Mouse (Mus musculus): ENCODE measurements around the gene Epb41l2. TPM values are rescaled to one million over a fixed set of nuclear protein-coding genes. Genes with fewer than 3 reads are reported as not detected.

Gene Epb41l2
- polyA plus RNA-seq, 1 experiment from 2014 or later: 40.5 TPM

- Histone ChIP-seq H3K36me3 (no peaks in the 10 kb centered on the region), H3K27me3 (no peaks in the 10 kb centered on the region), H3K9me3 (no peaks in the 10 kb centered on the region), H3K4me2 (replicated peaks) (no peak overlapping the region), H3K27ac (replicated peaks) (no peak overlapping the region), H3K4me1 (no peaks in the 10 kb centered on the region; the same call in 1 of the 2 replicates), H3K4me3 (no peak overlapping the region), H3K9ac (replicated peaks) (no peak overlapping the region)
- no peak for ATAC-seq (ENCODE audit: low FRiP score, low read depth)
- WGBS: 84% methylated on average over 6 of the region's 6 CpGs
Observed at GRCm38 (mm10) chr10:25404702-25405098, 45.1 kb downstream of the Epb41l2 start.

GRCm38 (mm10) chr10:25405551-25405950 is 46.0 kb downstream of the Epb41l2 start:
- no peak overlapping the region for H3K4me3 ChIP-seq

GRCm38 (mm10) chr10:25406695-25407094 is 47.1 kb downstream of the Epb41l2 start:
- 79% methylated on average over 5 of the region's 5 CpGs for WGBS
- no peak for ATAC-seq (ENCODE audit: low FRiP score, low read depth)
- no peaks in the 10 kb centered on the region for H3K9me3 ChIP-seq
- H3K36me3 ChIP-seq: no peaks in the 10 kb centered on the region
- no peak overlapping the region for H3K4me3 ChIP-seq
- H3K27me3 ChIP-seq: no peaks in the 10 kb centered on the region
- H3K27ac ChIP-seq (replicated peaks): no peak overlapping the region
- H3K4me2 ChIP-seq (replicated peaks): no peak overlapping the region
- no peaks in the 10 kb centered on the region for H3K4me1 ChIP-seq
- H3K9ac ChIP-seq (replicated peaks): no peak overlapping the region

More at GRCm38 (mm10) chr10:25405551-25405950, 46.0 kb downstream of the Epb41l2 start:
- Histone ChIP-seq H3K36me3 (no peaks in the 10 kb centered on the region), H3K27ac (replicated peaks) (no peak overlapping the region), H3K4me2 (replicated peaks) (no peak overlapping the region), H3K9ac (replicated peaks) (no peak overlapping the region), H3K4me1 (no peaks in the 10 kb centered on the region), H3K27me3 (no peaks in the 10 kb centered on the region), H3K9me3 (no peaks in the 10 kb centered on the region)
- 87% methylated on average over 8 of the region's 8 CpGs for WGBS
- no peak for ATAC-seq (ENCODE audit: low FRiP score, low read depth)

- WGBS: 86% methylated on average over 14 of the region's 14 CpGs
- Histone ChIP-seq H3K9me3 (no peaks in the 10 kb centered on the region), H3K36me3 (no peaks in the 10 kb centered on the region), H3K4me1 (no peaks in the 10 kb centered on the region), H3K27me3 (no peaks in the 10 kb centered on the region), H3K4me3 (no peak overlapping the region), H3K9ac (replicated peaks) (no peak overlapping the region), H3K27ac (replicated peaks) (no peak overlapping the region), H3K4me2 (replicated peaks) (no peak overlapping the region)
- ATAC-seq (ENCODE audit: low FRiP score, low read depth): no peak
Observed at GRCm38 (mm10) chr10:25408136-25408650, 48.6 kb downstream of the Epb41l2 start.

- no peak overlapping the region for H3K9ac ChIP-seq (replicated peaks)
Observed at GRCm38 (mm10) chr10:25411836-25412373, 52.3 kb downstream of the Epb41l2 start.

GRCm38 (mm10) chr10:25415188-25415717 is 55.7 kb downstream of the Epb41l2 start:
- Histone ChIP-seq H3K36me3 (no peaks in the 10 kb centered on the region), H3K4me1 (no peaks in the 10 kb centered on the region), H3K4me2 (replicated peaks) (no peak overlapping the region), H3K27me3 (no peaks in the 10 kb centered on the region), H3K27ac (replicated peaks) (no peak overlapping the region), H3K9ac (replicated peaks) (no peak overlapping the region), H3K9me3 (no peaks in the 10 kb centered on the region), H3K4me3 (no peak overlapping the region)
- no peak for ATAC-seq (ENCODE audit: low FRiP score, low read depth)
- 83% methylated on average over 7 of the region's 7 CpGs for WGBS

More at GRCm38 (mm10) chr10:25411836-25412373, 52.3 kb downstream of the Epb41l2 start:
- Histone ChIP-seq H3K27ac (replicated peaks) (no peak overlapping the region), H3K4me3 (no peak overlapping the region), H3K4me1 (no peaks in the 10 kb centered on the region), H3K27me3 (no peaks in the 10 kb centered on the region), H3K4me2 (replicated peaks) (no peak overlapping the region), H3K36me3 (no peaks in the 10 kb centered on the region), H3K9me3 (no peaks in the 10 kb centered on the region)
- no peak for ATAC-seq (ENCODE audit: low FRiP score, low read depth)
- 71% methylated on average over 6 of the region's 6 CpGs for WGBS

- no peak overlapping the region for H3K9ac ChIP-seq (replicated peaks)
- H3K9me3 ChIP-seq: no peaks in the 10 kb centered on the region
- no peak overlapping the region for H3K4me3 ChIP-seq
- 87% methylated on average over 5 of the region's 5 CpGs for WGBS
- no peaks in the 10 kb centered on the region for H3K4me1 ChIP-seq
- no peaks in the 10 kb centered on the region for H3K36me3 ChIP-seq
- no peak overlapping the region for H3K4me2 ChIP-seq (replicated peaks)
- no peak for ATAC-seq (ENCODE audit: low FRiP score, low read depth)
- H3K27me3 ChIP-seq: no peaks in the 10 kb centered on the region
- no peak overlapping the region for H3K27ac ChIP-seq (replicated peaks)
Observed at GRCm38 (mm10) chr10:25416696-25417095, 57.1 kb downstream of the Epb41l2 start.

- H3K4me2 ChIP-seq (replicated peaks): no peak overlapping the region
- H3K9ac ChIP-seq (replicated peaks): no peak overlapping the region
- no peaks in the 10 kb centered on the region for H3K4me1 ChIP-seq
- H3K9me3 ChIP-seq: no peaks in the 10 kb centered on the region
- WGBS: 58% methylated on average over 1 of the region's 1 CpGs
- no peak for ATAC-seq (ENCODE audit: low FRiP score, low read depth)
- H3K36me3 ChIP-seq: no peaks in the 10 kb centered on the region
- no peak overlapping the region for H3K4me3 ChIP-seq
- H3K27ac ChIP-seq (replicated peaks): no peak overlapping the region
- no peaks in the 10 kb centered on the region for H3K27me3 ChIP-seq
Observed at GRCm38 (mm10) chr10:25426058-25426457, 66.5 kb downstream of the Epb41l2 start.

GRCm38 (mm10) chr10:25426814-25427213 is 67.2 kb downstream of the Epb41l2 start:
- Histone ChIP-seq H3K36me3 (no peaks in the 10 kb centered on the region), H3K4me2 (replicated peaks) (no peak overlapping the region), H3K9me3 (no peaks in the 10 kb centered on the region), H3K27me3 (no peaks in the 10 kb centered on the region), H3K4me1 (no peaks in the 10 kb centered on the region), H3K4me3 (no peak overlapping the region), H3K27ac (replicated peaks) (no peak overlapping the region), H3K9ac (replicated peaks) (no peak overlapping the region)
- ATAC-seq (ENCODE audit: low FRiP score, low read depth): no peak
- WGBS: 77% methylated on average over 4 of the region's 4 CpGs

GRCm38 (mm10) chr10:25427523-25427922 is 67.9 kb downstream of the Epb41l2 start:
- ATAC-seq (ENCODE audit: low FRiP score, low read depth): no peak
- H3K27ac ChIP-seq (replicated peaks): no peak overlapping the region
- H3K27me3 ChIP-seq: no peaks in the 10 kb centered on the region
- WGBS: 76% methylated on average over 7 of the region's 7 CpGs
- no peak overlapping the region for H3K9ac ChIP-seq (replicated peaks)
- H3K4me1 ChIP-seq: no peaks in the 10 kb centered on the region
- no peaks in the 10 kb centered on the region for H3K36me3 ChIP-seq
- no peak overlapping the region for H3K4me3 ChIP-seq
- no peaks in the 10 kb centered on the region for H3K9me3 ChIP-seq
- no peak overlapping the region for H3K4me2 ChIP-seq (replicated peaks)

- WGBS: 95% methylated on average over 5 of the region's 5 CpGs
- Histone ChIP-seq H3K27me3 (no peaks in the 10 kb centered on the region), H3K27ac (replicated peaks) (no peak overlapping the region), H3K36me3 (no peaks in the 10 kb centered on the region), H3K9ac (replicated peaks) (no peak overlapping the region), H3K9me3 (no peaks in the 10 kb centered on the region), H3K4me1 (peaks cover 3% of the 10 kb centered on the region), H3K4me3 (no peak overlapping the region), H3K4me2 (replicated peaks) (no peak overlapping the region)
- ATAC-seq (ENCODE audit: low FRiP score, low read depth): no peak
Observed at GRCm38 (mm10) chr10:25428658-25429057, 69.1 kb downstream of the Epb41l2 start.

- H3K36me3 ChIP-seq: no peaks in the 10 kb centered on the region
- no peak overlapping the region for H3K4me2 ChIP-seq (replicated peaks)
- no peaks in the 10 kb centered on the region for H3K27me3 ChIP-seq
- whole genome bisulfite sequencing: 93% methylated on average over 4 of the region's 4 CpGs
- H3K4me3 ChIP-seq: no peak overlapping the region
- H3K9me3 ChIP-seq: no peaks in the 10 kb centered on the region
- H3K4me1 ChIP-seq: peaks cover 4% of the 10 kb centered on the region
- ATAC-seq (ENCODE audit: low FRiP score, low read depth): no peak
- no peak overlapping the region for H3K9ac ChIP-seq (replicated peaks)
- H3K27ac ChIP-seq (replicated peaks): no peak overlapping the region
Observed at GRCm38 (mm10) chr10:25429346-25429745, 69.7 kb downstream of the Epb41l2 start.

GRCm38 (mm10) chr10:25430862-25431261 is 71.3 kb downstream of the Epb41l2 start:
- no peak overlapping the region for H3K4me3 ChIP-seq
- peaks cover 4% of the 10 kb centered on the region for H3K4me1 ChIP-seq
- H3K9me3 ChIP-seq: no peaks in the 10 kb centered on the region
- no peak overlapping the region for H3K4me2 ChIP-seq (replicated peaks)
- H3K36me3 ChIP-seq: no peaks in the 10 kb centered on the region
- H3K27me3 ChIP-seq: no peaks in the 10 kb centered on the region
- WGBS: 56% methylated on average over 6 of the region's 6 CpGs
- H3K27ac ChIP-seq (replicated peaks): no peak overlapping the region
- H3K9ac ChIP-seq (replicated peaks): no peak overlapping the region
- ATAC-seq (ENCODE audit: low FRiP score, low read depth): no peak
